Mouse (Mus musculus) gastrocnemius, adult 2 months (tissue): Measurements from ENCODE around the gene Gzmn. TPM values are rescaled to one million over a fixed set of nuclear protein-coding genes. Genes with fewer than 3 reads are reported as not detected.

Experiments
- DNase-seq: peaks from one replicate; pipeline ENCODE4 v3.0.0; 2022
- H3K27ac ChIP-seq: fragments of 200-600 bp; 2 replicates; pipeline ENCODE4 v1.8.1; 2022; ENCODE audit warnings: mild to moderate bottlenecking
- H3K4me3 ChIP-seq: fragments of 200-600 bp; 2 replicates; pipeline ENCODE4 v1.8.1; 2022; ENCODE audit warnings: mild to moderate bottlenecking, moderate library complexity
- CTCF ChIP-seq: fragments of 200-600 bp; IDR thresholded peaks from 2 replicates; pipeline ENCODE4 v1.8.1; 2022; ENCODE audit warnings: antibody characterized with exemption, mild to moderate bottlenecking, moderate library complexity
- intact Hi-C: fragments of 180-260 bp; cut with DNase I; formaldehyde crosslinking; loops from one replicate; pipeline ENCODE4 v1.15.1; 2025
- total RNA-seq, 2 experiments: library from RNA; stranded (reverse); gene quantifications; 2 replicates each; pipeline ENCODE4 v1.2.3; 2021

Gzmn gene
- total RNA-seq, 2 experiments from 2014 or later = not detected

DNA sequence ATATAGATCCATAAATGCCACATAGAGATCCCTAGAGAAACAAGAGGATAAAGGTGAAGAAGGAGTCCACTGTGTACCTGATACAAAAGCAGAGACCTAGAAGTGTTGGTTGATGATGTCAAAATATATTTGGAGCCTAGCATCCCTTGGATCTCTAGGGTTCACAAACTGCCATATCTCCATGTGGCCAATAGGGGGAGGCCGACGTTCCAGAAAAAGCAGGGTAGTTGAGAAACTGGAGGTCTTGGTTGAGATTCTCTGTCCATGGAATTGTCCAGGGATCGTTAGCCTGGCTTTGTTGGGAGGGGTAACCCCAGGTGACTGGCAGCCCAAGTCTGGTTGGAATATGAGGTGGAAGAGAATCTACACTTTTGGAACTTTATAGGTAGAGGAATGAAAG lies 46.1 kb downstream of the Gzmn start:
- no peak for DNase-seq
- intact Hi-C loops = no loop called here
- Histone ChIP-seq H3K27ac (no peak overlapping the region), H3K4me3 (no peak overlapping the region)
- TF ChIP-seq CTCF = peak; percentile 12; the same call in 1 of the 2 replicates

DNA sequence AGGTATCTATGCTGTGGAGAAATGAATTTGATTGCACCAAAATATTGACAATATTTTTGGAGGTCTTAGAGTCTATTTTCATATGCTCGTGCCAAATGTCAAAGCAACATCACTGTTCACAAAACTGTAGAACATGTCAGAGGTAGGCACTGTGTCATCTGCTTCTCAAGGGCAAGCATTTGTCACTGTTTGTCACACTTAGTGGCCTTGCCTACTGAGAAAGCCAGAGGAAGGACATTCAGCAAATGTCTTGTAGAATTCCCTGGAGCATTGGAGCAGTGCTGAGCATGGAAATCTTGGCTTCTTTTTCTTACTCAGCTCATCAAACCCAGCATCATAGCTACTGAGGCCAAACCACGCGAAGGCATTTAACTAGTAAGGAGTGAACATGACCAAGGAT lies 50.9 kb downstream of the Gzmn start:
- intact Hi-C loops = no loop called here

DNA sequence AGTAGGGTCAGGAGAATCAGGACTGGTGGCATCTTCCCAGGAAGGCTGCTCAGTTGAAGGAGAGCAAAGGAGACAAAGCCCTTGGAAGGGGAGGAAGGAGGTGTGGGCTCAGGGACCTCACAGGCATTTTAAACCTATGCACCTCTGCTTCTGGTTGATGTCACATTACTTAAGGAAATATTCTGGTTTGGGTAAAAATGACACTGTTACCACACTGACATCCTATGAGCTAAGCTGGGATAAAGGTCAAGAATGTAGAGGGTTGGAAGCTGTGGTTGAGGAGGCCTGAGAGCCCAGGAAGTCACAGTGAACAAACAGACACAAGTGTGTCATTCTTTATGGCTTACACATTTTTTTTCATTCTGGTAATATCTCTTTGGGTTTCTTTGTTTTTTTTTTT lies 53.9 kb downstream of the Gzmn start, which contains the start of gene Gzme:
Gene Gzme, minus strand, starts transcription at position 101 of the 400 bp plus-strand sequence.
- Histone ChIP-seq H3K27ac (no peak within 1 kb of the TSS), H3K4me3 (no peak within 1 kb of the TSS)
- DNase-seq = no peak
- intact Hi-C loops = no loop called here
- TF ChIP-seq CTCF = no peak

More for the DNA sequence above, 50.9 kb downstream of the Gzmn start:
- H3K27ac ChIP-seq = no peak overlapping the region
- H3K4me3 ChIP-seq = no peak overlapping the region
- no peak for TF ChIP-seq CTCF
- no peak for DNase-seq

Other genes starting within 250 kb of the Gzmn start
- 1 to 10 TPM in 1 of 2 experiments, under 1 TPM in 1; 0.99 to 3.2 TPM for gene Cma1, start 229.9 kb downstream of the Gzmn start, total RNA-seq
- gene Cma2, start 223.6 kb downstream of the Gzmn start, total RNA-seq = under 1 TPM in 1 of 2 experiments, not detected in 1; 0.28 TPM
- gene Mcpt1, start 156.6 kb downstream of the Gzmn start, total RNA-seq = not detected
- not detected for gene Mcpt9, start 144.1 kb downstream of the Gzmn start, total RNA-seq
- not detected for gene Mcpt2, start 132.6 kb downstream of the Gzmn start, total RNA-seq
- gene Mcpt4, start 112.3 kb downstream of the Gzmn start, total RNA-seq = 1 to 10 TPM; 2.1 to 4.0 TPM
- not detected for gene Mcpt8, start 89.3 kb downstream of the Gzmn start, total RNA-seq
- gene Ctsg, start 72.0 kb downstream of the Gzmn start, total RNA-seq = not detected
- not detected for gene Gzme, start 54.0 kb downstream of the Gzmn start, total RNA-seq
- not detected for gene Gzmd, start 42.0 kb downstream of the Gzmn start, total RNA-seq
- not detected for gene Gzmg, start 15.0 kb downstream of the Gzmn start, total RNA-seq
- not detected for gene Gzmf, start 36.8 kb upstream of the Gzmn start, total RNA-seq
- not detected for gene Gzmc, start 60.1 kb upstream of the Gzmn start, total RNA-seq
- gene Gzmb, start 87.7 kb upstream of the Gzmn start, total RNA-seq = not detected
- gene Atp12a, start 190.5 kb upstream of the Gzmn start, total RNA-seq = not detected
- gene Rnf17, start 228.0 kb upstream of the Gzmn start, total RNA-seq = under 1 TPM in 1 of 2 experiments, not detected in 1; 0.20 TPM